Mouse (Mus musculus) adrenal gland, postnatal 4 days (tissue): Measurements from ENCODE around the gene Trim62. TPM values are rescaled to one million over a fixed set of nuclear protein-coding genes. Genes with fewer than 3 reads are reported as not detected.

Source experiments
- DNase-seq, 2 experiments: peaks; one replicate each; pipeline ENCODE4 v3.0.0; 2021 to 2022; ENCODE audit warnings: low spot score in 2 of 2, mixed read lengths in 2 of 2
- total RNA-seq, 2 experiments: library from RNA; stranded (reverse); gene quantifications; 2 replicates each; pipeline ENCODE4 v1.2.3; 2021

Trim62 gene
- total RNA-seq, 2 experiments from 2014 or later = 29.8 to 34.8 TPM

DNA sequence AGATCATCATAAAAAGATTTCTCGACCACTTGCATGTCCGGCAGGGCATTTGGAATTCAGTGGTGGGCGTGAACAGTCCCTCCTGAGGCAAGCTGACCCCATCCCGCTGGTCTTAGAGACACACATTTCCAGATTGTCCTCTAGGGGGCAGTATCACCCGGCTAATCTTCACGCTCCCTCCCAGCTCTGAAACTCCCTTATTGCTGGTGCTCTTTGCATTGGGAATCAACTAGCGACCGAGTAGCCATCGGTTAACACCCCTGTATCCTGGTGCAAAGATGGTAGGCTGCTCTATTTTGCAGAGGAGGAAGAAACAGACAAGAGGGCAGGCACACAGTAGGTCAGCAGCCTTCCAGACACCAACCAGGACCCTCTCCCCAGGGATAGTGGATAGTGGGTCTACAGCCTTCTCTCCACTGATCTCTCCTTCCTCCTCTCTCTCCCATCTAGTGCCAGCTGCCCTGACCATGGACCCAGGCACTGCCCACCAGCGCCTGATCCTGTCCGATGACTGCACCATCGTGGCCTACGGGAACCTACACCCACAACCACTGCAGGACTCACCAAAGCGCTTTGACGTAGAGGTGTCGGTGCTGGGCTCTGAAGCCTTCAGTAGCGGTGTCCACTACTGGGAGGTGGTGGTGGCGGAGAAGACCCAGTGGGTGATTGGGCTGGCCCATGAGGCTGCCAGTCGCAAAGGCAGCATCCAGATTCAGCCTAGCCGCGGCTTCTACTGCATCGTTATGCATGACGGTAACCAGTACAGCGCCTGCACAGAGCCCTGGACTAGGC is 25.4 kb downstream of the Trim62 start:
- no peak for DNase-seq

GRCm38 (mm10) chr4:128909378-128909831 is 26.0 kb downstream of the Trim62 start:
- DNase-seq = no peak

- no peak for DNase-seq
Measured at GRCm38 (mm10) chr4:128910276-128911063, 27.1 kb downstream of the Trim62 start.

DNA sequence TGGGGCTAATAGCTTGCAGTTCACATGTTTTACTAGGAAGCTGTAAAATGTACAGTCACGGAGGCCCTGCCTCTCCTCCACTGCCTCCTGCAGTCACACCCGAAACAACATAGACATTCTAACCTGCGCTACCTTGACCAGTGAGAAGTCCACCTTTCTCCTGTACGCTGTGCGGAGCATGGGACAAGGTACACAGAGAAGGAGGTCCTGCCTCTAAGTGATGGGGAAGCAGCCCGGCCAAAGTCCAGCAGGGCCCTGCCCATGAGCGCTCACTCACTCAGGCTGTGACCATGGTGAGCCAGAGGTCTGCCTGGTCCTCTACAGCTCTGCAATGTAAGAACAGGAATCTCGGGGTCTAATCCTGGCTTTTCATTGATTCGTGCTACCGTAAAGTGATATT is 28.7 kb downstream of the Trim62 start:
- no peak for DNase-seq

DNA sequence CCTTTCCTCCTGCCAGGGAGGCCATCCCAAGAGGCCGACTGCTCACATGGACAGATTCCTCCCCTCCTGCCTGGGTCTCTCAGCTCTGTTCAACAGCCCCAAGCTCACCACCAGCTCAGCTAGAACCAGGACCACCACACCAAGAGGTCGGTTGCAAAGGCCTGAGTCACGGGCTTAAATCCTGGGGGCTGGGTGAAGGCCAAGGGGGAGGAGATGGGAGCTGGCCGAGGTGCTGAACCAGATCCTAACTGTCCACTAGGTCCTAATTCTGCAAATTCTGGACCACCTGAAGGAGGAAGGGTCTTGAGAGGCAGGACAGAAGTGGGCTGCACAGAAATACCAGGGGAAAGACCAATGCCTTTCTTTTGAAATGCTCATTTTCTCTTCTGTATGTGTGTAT is 30.4 kb downstream of the Trim62 start:
- no peak for DNase-seq

GRCm38 (mm10) chr4:128917119-128917518 is 33.7 kb downstream of the Trim62 start:
- no peak for DNase-seq

DNA sequence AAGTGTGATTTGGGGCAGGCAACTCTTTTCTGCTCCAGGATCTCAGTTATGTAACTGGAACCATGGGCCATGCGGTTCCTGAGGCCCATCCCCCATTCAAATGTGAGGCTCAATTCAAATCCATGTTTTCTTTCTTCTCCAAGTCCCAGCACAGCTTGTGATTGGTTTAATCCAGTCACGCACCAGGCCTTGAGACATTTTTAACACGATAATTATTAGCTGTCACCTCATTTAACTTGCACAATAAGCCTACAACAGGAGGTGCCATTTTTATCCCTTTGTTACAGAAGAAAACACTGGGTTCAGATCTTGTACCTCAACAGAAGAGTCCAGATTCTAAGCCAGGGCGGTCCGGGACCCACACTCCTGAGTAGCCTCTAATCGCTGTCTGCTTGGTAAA is 34.4 kb downstream of the Trim62 start:
- no peak for DNase-seq

- DNase-seq = no peak
Measured at GRCm38 (mm10) chr4:128918187-128918586, 34.8 kb downstream of the Trim62 start.

GRCm38 (mm10) chr4:128919106-128919505 is 35.7 kb downstream of the Trim62 start:
- no peak for DNase-seq

GRCm38 (mm10) chr4:128923603-128924002 is 40.2 kb downstream of the Trim62 start:
- no peak for DNase-seq

DNA sequence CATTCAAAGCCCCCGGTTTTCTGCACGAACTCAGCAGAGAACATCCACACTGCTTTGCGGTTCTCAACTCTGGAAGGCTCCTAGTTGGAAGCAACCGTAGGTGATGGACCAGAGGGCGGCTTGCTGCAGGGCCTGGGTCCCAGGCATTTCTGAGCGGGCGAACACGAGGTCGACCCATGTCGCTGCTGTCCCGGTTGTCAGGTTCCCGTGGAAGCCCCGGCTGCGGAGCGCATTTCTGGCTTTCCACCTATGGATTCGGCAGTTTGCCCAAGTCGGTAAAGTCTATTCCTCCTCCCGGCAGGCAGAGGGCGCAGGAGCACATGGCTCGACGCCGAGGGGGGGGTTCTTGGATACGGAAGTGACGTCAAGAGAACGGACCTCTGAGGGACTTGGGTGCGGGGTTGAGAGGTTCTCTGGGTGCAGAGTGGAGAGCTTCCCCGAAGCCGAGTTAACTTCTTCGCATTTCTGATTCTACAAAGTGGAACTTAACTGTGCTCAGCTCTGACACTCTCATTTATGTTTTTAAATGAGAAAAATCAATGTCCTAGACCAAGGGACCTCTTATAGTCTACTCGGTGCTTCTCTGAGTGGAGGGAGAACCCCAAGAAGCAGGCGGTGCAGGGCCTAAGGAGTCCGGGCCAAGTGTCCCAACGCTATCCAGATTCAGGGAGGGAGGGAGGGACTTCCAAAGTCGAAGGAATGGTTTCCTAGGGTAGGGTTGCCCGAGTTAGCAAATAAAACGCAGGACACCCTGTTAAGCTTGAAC is 41.6 kb downstream of the Trim62 start:
- DNase-seq = peak; percentile 43 to 63

GRCm38 (mm10) chr4:128932783-128933182 is 49.4 kb downstream of the Trim62 start:
- DNase-seq = no peak

DNA sequence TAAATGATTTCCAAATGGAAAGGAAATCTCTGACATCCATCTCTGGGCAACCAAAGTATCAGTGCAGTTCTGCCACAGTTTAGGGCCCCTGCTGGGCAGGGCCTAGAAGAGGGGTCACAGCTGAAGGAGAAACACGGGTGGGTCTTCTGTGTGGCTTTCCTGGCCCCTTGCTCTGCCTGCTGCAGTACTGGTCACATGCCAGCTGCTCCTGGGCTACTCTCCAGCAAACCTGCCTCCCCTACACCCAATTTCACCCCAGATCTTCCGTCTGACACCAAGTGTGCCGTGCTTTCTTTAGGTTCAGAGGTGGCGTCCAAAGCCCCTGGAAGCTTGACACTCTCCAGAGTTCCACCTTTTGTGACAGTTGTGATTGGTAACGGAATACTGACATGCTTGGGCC is 52.2 kb downstream of the Trim62 start:
- DNase-seq = no peak

- DNase-seq = no peak
Measured at GRCm38 (mm10) chr4:128942346-128942745, 59.0 kb downstream of the Trim62 start.

- no peak for DNase-seq
Measured at GRCm38 (mm10) chr4:128946736-128947135, 63.4 kb downstream of the Trim62 start.

- no peak for DNase-seq
Measured at GRCm38 (mm10) chr4:128947326-128947933, 64.0 kb downstream of the Trim62 start.

DNA sequence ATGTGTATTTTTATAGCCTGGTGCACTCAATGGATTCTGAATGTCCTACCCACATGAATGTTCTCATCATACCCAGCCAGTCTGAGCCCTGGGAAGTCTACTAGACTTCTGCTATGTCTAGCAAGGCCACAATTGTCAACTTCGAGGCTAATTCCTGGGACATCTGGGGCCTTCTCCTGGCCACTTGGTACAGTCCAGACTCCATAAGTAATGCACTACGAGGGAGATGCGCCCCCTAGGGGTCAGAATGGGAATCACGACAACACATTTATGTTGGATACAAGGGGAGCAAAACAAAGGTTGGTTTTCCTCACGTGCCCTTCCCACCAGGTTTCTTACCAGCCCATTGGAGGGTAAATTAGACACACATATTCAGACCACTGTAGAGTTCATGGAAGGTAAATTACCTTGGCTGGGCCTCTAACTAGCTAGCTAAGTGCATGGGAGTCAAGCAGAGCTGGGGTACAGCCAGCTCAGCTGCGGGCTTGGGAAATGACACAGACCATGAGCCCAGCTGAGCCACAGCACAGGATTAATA is 64.8 kb downstream of the Trim62 start:
- DNase-seq = no peak

- no peak for DNase-seq
Measured at GRCm38 (mm10) chr4:128949470-128950005, 66.2 kb downstream of the Trim62 start.

- no peak for DNase-seq
Measured at GRCm38 (mm10) chr4:128950461-128950860, 67.1 kb downstream of the Trim62 start.

DNA sequence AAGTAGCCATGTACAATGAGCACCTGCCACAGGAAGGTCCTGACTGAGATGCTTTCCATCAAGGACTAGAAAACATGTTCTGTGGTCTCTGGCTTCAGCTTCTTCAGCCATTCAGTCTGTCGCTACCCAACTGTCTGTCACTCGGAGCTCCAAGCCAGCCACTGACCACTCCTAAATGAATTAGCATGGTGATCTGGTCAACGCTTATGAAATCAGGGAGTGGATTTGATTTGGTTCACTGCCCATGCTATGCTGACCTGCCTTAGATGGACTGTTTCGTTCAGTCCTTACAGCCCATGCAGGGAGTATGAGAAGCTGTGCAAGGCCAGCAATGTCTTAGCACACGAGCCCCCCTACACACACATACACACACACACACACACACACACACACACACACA is 70.5 kb downstream of the Trim62 start:
- no peak for DNase-seq
